Mouse (Mus musculus) midbrain, postnatal 0 days (tissue): ENCODE measurements around the gene Dok5. TPM values are rescaled to one million over a fixed set of nuclear protein-coding genes. Genes with fewer than 3 reads are reported as not detected.

Experiments
- ATAC-seq: fragments of 200-750 bp; cut with Nextera tagmentation; 2 replicates; pipeline ENCODE4 v1.8.0; 2017; ENCODE audit warnings: moderate number of reproducible peaks, mild to moderate bottlenecking, moderate TSS enrichment, moderate library complexity; ENCODE audit not compliant: low FRiP score
- DNase-seq: peaks from one replicate; pipeline ENCODE4 v3.0.0-alpha.2; 2015; ENCODE audit warnings: low spot score
- H3K27ac ChIP-seq: fragments of 300-500 bp; sonication (generic); 2 replicates; pipeline ENCODE4 v1.5.1; 2014; ENCODE audit warnings: low read depth, mild to moderate bottlenecking, low read length, mixed read lengths
- H3K27me3 ChIP-seq: fragments of 300-500 bp; sonication (generic); 2 replicates; pipeline ENCODE4 v1.6.1; 2014; ENCODE audit warnings: low read length, control low read depth, mixed read lengths; ENCODE audit not compliant: insufficient read depth
- H3K36me3 ChIP-seq: fragments of 300-500 bp; sonication (generic); 2 replicates; pipeline ENCODE4 v1.6.1; 2014; ENCODE audit warnings: low read length, control low read depth, mixed read lengths; ENCODE audit not compliant: insufficient read depth
- H3K4me1 ChIP-seq: fragments of 300-500 bp; sonication (generic); 2 replicates; pipeline ENCODE4 v1.6.1; 2014; ENCODE audit warnings: mild to moderate bottlenecking, control low read depth, antibody characterized with exemption, low read length, mixed read lengths; ENCODE audit not compliant: insufficient read depth
- H3K4me2 ChIP-seq: fragments of 300-500 bp; sonication (generic); 2 replicates; pipeline ENCODE4 v1.6.1; 2014; ENCODE audit warnings: low read depth, mild to moderate bottlenecking, low read length, mixed read lengths; ENCODE audit not compliant: poor library complexity, severe bottlenecking
- H3K4me3 ChIP-seq: fragments of 300-500 bp; sonication (generic); 2 replicates; pipeline ENCODE4 v1.5.1; 2014; ENCODE audit warnings: low read depth, mild to moderate bottlenecking, low read length, moderate library complexity
- H3K9ac ChIP-seq: fragments of 300-500 bp; sonication (generic); replicated peaks from 2 replicates; pipeline ENCODE4 v1.6.1; 2014; ENCODE audit warnings: mild to moderate bottlenecking, low read length, moderate library complexity, mixed read lengths; ENCODE audit not compliant: poor library complexity, severe bottlenecking
- H3K9me3 ChIP-seq: fragments of 300-500 bp; sonication (generic); 2 replicates; pipeline ENCODE4 v1.6.1; 2016; ENCODE audit warnings: low read length, control low read depth
- CTCF ChIP-seq: IDR thresholded peaks from 2 replicates; pipeline ENCODE4 v1.5.1; 2016; ENCODE audit warnings: antibody characterized with exemption, mild to moderate bottlenecking
- WGBS: fragments of 180-500 bp; shearing (Covaris S2); extraction: QIAGEN DNeasy Blood & Tissue Kit; methylation state at CpG from one replicate; pipeline ENCODE4 v1.1.7; 2014; 5-methylcytosine and 5-hydroxymethylcytosine counted together
- polyA plus RNA-seq: library from polyadenylated mRNA; unstranded; fragments of >200 nt; fragmentation: Nextera tagmentation; extraction: Ambion mirVana; gene quantifications from 2 replicates; pipeline ENCODE4 v1.2.1, GENCODE M21; 2015
- total RNA-seq: library from RNA; depleted of rRNA; stranded (reverse); fragments of >200 nt; gene quantifications from 2 replicates; pipeline ENCODE4 v1.2.3, GENCODE M21; 2014

Gene Dok5
- total and polyA plus RNA-seq, 2 experiments from 2014 or later: 27.0 to 35.2 TPM

GRCm38 (mm10) chr2:170788101-170788500 lies 56.5 kb downstream of the Dok5 start:
- 95% methylated on average over 10 of the region's 10 CpGs for WGBS
- H3K9me3 ChIP-seq: no peaks in the 10 kb centered on the region
- H3K4me2 ChIP-seq: no peak overlapping the region
- no peak for TF ChIP-seq CTCF
- 0 out of 2 replicates have a peak, but pooled peaks cover 2% of the 10 kb centered on the region for H3K4me1 ChIP-seq
- DNase-seq: no peak
- no peaks in the 10 kb centered on the region for H3K27me3 ChIP-seq
- H3K9ac ChIP-seq: no peak overlapping the region
- H3K27ac ChIP-seq: no peak overlapping the region
- ATAC-seq: no peak
- no peaks in the 10 kb centered on the region for H3K36me3 ChIP-seq
- H3K4me3 ChIP-seq: no peak overlapping the region

- no peaks in the 10 kb centered on the region for H3K9me3 ChIP-seq
- 0 out of 2 replicates have a peak, but pooled peaks cover 2% of the 10 kb centered on the region for H3K4me1 ChIP-seq
- H3K27me3 ChIP-seq: no peaks in the 10 kb centered on the region
- peak; percentile 82 for DNase-seq
- H3K36me3 ChIP-seq: no peaks in the 10 kb centered on the region
- WGBS: 13% methylated on average over 8 of the region's 8 CpGs
- peak; percentile 71 for ATAC-seq
- peak overlapping the region; percentile 7; the same call in 1 of the 2 replicates for H3K4me3 ChIP-seq
- peak overlapping the region; percentile 34; the same call in 1 of the 2 replicates for H3K4me2 ChIP-seq
- no peak for TF ChIP-seq CTCF
- peak overlapping the region; percentile 47 for H3K27ac ChIP-seq
- no peak overlapping the region for H3K9ac ChIP-seq
Observed at GRCm38 (mm10) chr2:170791332-170792017, 59.9 kb downstream of the Dok5 start.

- ATAC-seq (no peak), DNase-seq (no peak)
- Histone ChIP-seq H3K36me3 (no peaks in the 10 kb centered on the region), H3K27ac (no peak overlapping the region), H3K4me3 (no peak overlapping the region), H3K9me3 (no peaks in the 10 kb centered on the region), H3K4me2 (no peak overlapping the region), H3K9ac (no peak overlapping the region), H3K4me1 (0 out of 2 replicates have a peak, but pooled peaks cover 2% of the 10 kb centered on the region), H3K27me3 (no peaks in the 10 kb centered on the region)
- TF ChIP-seq CTCF: peak; percentile 51
- 88% methylated on average over 3 of the region's 3 CpGs for WGBS
Observed at GRCm38 (mm10) chr2:170795242-170795641, 63.6 kb downstream of the Dok5 start.

DNA sequence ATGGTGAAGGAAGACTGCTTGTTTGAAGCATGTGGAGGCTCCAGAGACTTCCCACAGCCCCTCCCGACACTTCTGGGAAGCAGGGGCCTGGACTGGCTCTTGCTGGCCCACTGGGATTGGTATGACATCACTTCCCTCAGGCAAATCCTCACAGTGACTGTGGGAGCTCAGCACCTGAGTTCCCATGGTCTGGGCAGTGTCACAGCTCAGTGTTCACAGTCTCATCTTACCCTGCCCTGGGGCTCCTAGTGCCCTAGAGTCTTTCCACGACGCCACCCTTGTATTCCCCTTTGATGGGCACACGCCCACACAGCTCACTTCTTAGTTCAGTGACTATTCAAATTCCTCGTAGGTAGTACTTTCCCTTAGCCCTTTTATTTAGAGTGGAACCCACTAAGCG lies 71.4 kb downstream of the Dok5 start:
- DNase-seq: no peak
- H3K27ac ChIP-seq: no peak overlapping the region
- no peak overlapping the region for H3K4me3 ChIP-seq
- no peaks in the 10 kb centered on the region for H3K36me3 ChIP-seq
- no peak for ATAC-seq
- H3K9me3 ChIP-seq: no peaks in the 10 kb centered on the region
- no peaks in the 10 kb centered on the region for H3K4me1 ChIP-seq
- 86% methylated on average over 6 of the region's 6 CpGs for WGBS
- no peaks in the 10 kb centered on the region for H3K27me3 ChIP-seq
- no peak overlapping the region for H3K9ac ChIP-seq
- no peak for TF ChIP-seq CTCF
- H3K4me2 ChIP-seq: no peak overlapping the region

GRCm38 (mm10) chr2:170807555-170808258 lies 76.1 kb downstream of the Dok5 start:
- Histone ChIP-seq H3K9ac (no peak overlapping the region), H3K27ac (peak overlapping the region; percentile 47; the same call in 1 of the 2 replicates), H3K4me2 (no peak overlapping the region), H3K27me3 (no peaks in the 10 kb centered on the region), H3K9me3 (no peaks in the 10 kb centered on the region), H3K4me3 (no peak overlapping the region), H3K4me1 (no peaks in the 10 kb centered on the region), H3K36me3 (no peaks in the 10 kb centered on the region)
- ATAC-seq (no peak), DNase-seq (no peak)
- TF ChIP-seq CTCF: no peak
- 43% methylated on average over 12 of the region's 12 CpGs for WGBS

DNA sequence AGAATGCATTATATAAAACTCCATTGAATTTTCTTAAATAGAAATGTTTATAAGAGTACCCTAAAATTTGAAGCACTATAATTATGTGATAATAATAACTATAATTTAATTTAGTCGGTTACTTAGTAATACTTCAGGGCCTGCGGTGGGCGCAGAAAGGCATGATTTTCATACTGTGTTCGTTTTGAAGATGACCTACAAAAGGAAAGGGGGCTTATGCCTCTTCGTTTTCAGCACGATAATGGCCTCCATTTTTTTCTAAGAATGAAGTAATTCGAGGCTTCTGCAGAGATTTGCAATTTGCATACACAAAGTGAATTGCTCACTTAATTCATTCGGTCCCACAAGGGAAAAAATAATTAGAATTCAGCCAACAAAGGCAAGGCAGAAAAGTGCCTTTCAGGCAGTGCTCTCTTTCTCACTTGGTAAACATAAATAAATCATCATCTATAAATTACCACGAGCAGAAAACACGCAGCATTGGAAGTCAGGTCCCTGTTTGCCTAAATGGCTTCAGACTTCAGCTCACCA lies 76.7 kb downstream of the Dok5 start:
- DNase-seq (peak; percentile 35), ATAC-seq (no peak)
- no peak overlapping the region for H3K4me2 ChIP-seq
- H3K4me1 ChIP-seq: no peaks in the 10 kb centered on the region
- H3K9ac ChIP-seq: no peak overlapping the region
- TF ChIP-seq CTCF: no peak
- WGBS: 36% methylated on average over 10 of the region's 10 CpGs
- no peaks in the 10 kb centered on the region for H3K9me3 ChIP-seq
- no peak overlapping the region for H3K4me3 ChIP-seq
- no peak overlapping the region for H3K27ac ChIP-seq
- H3K27me3 ChIP-seq: no peaks in the 10 kb centered on the region
- H3K36me3 ChIP-seq: no peaks in the 10 kb centered on the region
